Mouse (Mus musculus) kidney, embryonic 14.5 days (tissue): ENCODE data around the gene Psmc3ip. TPM values are rescaled to one million over a fixed set of nuclear protein-coding genes. Genes with fewer than 3 reads are reported as not detected.

Source experiments
- ATAC-seq: fragments of 200-750 bp; cut with Nextera tagmentation; 2 replicates; pipeline ENCODE4 v1.8.0; 2017; ENCODE audit warnings: moderate number of reproducible peaks, mild to moderate bottlenecking, moderate TSS enrichment, moderate library complexity; ENCODE audit not compliant: low FRiP score, low TSS enrichment
- H3K27ac ChIP-seq: fragments of 300-500 bp; sonication (generic); 2 replicates; pipeline ENCODE4 v1.5.1; 2014; ENCODE audit warnings: low read depth, mild to moderate bottlenecking, low read length, moderate library complexity, mixed read lengths
- H3K27me3 ChIP-seq: fragments of 300-500 bp; sonication (generic); 2 replicates; pipeline ENCODE4 v1.6.1; 2014; ENCODE audit warnings: mild to moderate bottlenecking, low read length; ENCODE audit not compliant: control insufficient read depth, insufficient read depth
- H3K36me3 ChIP-seq: fragments of 300-500 bp; sonication (generic); 2 replicates; pipeline ENCODE4 v1.6.1; 2014; ENCODE audit warnings: low read length, mixed read lengths; ENCODE audit not compliant: control insufficient read depth, insufficient read depth
- H3K4me1 ChIP-seq: fragments of 300-500 bp; sonication (generic); 2 replicates; pipeline ENCODE4 v1.6.1; 2014; ENCODE audit warnings: low read length, mixed read lengths; ENCODE audit not compliant: control insufficient read depth, insufficient read depth
- H3K4me2 ChIP-seq: fragments of 300-500 bp; sonication (generic); replicated peaks from 2 replicates; pipeline ENCODE4 v1.6.1; 2014; ENCODE audit warnings: low read depth, mild to moderate bottlenecking, low read length
- H3K4me3 ChIP-seq: fragments of 300-500 bp; sonication (generic); 2 replicates; pipeline ENCODE4 v1.5.1; 2014; ENCODE audit warnings: mild to moderate bottlenecking, low read length
- H3K9ac ChIP-seq: fragments of 300-500 bp; sonication (generic); 2 replicates; pipeline ENCODE4 v1.6.1; 2014; ENCODE audit warnings: low read depth, mild to moderate bottlenecking, low read length, moderate library complexity
- H3K9me3 ChIP-seq: fragments of 300-500 bp; sonication (generic); 2 replicates; pipeline ENCODE4 v1.6.1; 2016; ENCODE audit warnings: low read length; ENCODE audit not compliant: control insufficient read depth
- WGBS: fragments of 180-500 bp; shearing (Covaris S2); extraction: QIAGEN DNeasy Blood & Tissue Kit; methylation state at CpG from one replicate; pipeline ENCODE4 v1.1.7; 2014; 5-methylcytosine and 5-hydroxymethylcytosine counted together
- polyA plus RNA-seq: library from polyadenylated mRNA; unstranded; fragments of >200 nt; fragmentation: Nextera tagmentation; extraction: Ambion mirVana; gene quantifications from 2 replicates; pipeline ENCODE4 v1.2.1, GENCODE M21; 2014

Gene Psmc3ip
- polyA plus RNA-seq, 1 experiment from 2014 or later = 52.0 TPM

GRCm38 (mm10) chr11:101109351-101109750 lies 14.1 kb upstream of the Psmc3ip start:
- WGBS = 84% methylated on average over 4 of the region's 4 CpGs
- Histone ChIP-seq H3K4me1 (no peaks in the 10 kb centered on the region), H3K27me3 (no peaks in the 10 kb centered on the region), H3K4me2 (no peak overlapping the region), H3K9me3 (no peaks in the 10 kb centered on the region), H3K4me3 (no peak overlapping the region), H3K27ac (no peak overlapping the region), H3K36me3 (peaks cover 10% of the 10 kb centered on the region; the same call in 1 of the 2 replicates), H3K9ac (no peak overlapping the region)
- no peak for ATAC-seq

GRCm38 (mm10) chr11:101103011-101103410 lies 7.8 kb upstream of the Psmc3ip start:
- Histone ChIP-seq H3K4me3 (no peak overlapping the region), H3K36me3 (peaks cover 69% of the 10 kb centered on the region), H3K9me3 (no peaks in the 10 kb centered on the region), H3K4me1 (no peaks in the 10 kb centered on the region), H3K4me2 (no peak overlapping the region), H3K27ac (no peak overlapping the region), H3K9ac (no peak overlapping the region), H3K27me3 (no peaks in the 10 kb centered on the region)
- no peak for ATAC-seq
- 93% methylated on average over 5 of the region's 5 CpGs for WGBS

DNA sequence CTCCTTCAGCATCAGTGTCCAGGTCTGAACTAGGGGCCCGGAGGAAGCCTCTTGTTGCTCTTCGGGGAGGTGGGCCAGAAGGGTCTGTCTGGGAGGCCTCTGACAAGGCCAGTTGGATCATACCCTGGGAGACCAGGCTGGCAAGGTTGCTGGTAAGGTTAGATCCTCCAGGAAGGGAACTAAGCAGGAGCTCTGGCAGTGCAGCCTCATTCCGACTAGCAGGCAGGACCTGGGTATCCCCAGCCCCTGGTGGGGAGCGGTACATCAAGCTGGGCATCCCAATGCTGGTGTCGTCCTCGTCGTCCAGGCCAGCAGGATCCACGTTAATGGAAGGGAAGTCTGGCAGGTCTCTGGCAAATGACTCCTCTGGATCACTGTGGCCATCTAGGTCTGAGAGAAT lies 3.0 kb upstream of the Psmc3ip start:
- H3K4me2 ChIP-seq = no peak overlapping the region
- H3K4me1 ChIP-seq = peaks cover 10% of the 10 kb centered on the region; the same call in 1 of the 2 replicates
- no peaks in the 10 kb centered on the region for H3K27me3 ChIP-seq
- H3K9me3 ChIP-seq = no peaks in the 10 kb centered on the region
- H3K9ac ChIP-seq = no peak overlapping the region
- H3K27ac ChIP-seq = no peak overlapping the region
- peaks cover 68% of the 10 kb centered on the region for H3K36me3 ChIP-seq
- no peak overlapping the region for H3K4me3 ChIP-seq
- WGBS = 78% methylated on average over 8 of the region's 8 CpGs
- ATAC-seq = no peak

DNA sequence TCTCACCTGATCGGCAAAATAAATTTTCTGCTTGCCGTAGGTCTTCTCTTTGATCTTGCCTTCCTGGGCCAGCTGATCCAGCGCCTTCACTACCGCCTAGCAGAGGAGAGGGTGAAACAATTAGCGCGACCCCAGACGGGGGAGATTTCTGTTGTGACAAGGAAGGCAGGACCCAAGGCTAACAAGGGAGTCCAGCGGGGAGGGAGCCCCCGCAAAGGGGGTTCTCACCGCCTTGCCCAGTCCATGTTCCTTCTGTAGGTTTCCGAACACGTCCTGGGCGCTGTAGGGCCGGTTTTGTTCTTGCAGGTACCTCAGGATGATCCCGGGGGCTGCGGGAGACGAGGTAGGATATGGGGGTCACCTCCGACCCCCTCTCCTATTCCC lies 314 bp downstream of the Psmc3ip start:
- peak overlapping the region; percentile 50 for H3K4me3 ChIP-seq
- no peaks in the 10 kb centered on the region for H3K9me3 ChIP-seq
- H3K27ac ChIP-seq = no peak overlapping the region
- H3K36me3 ChIP-seq = peaks cover 70% of the 10 kb centered on the region
- peak; percentile 36 for ATAC-seq
- peak overlapping the region; percentile 81 for H3K9ac ChIP-seq
- no peaks in the 10 kb centered on the region for H3K27me3 ChIP-seq
- peak overlapping the region; percentile 89 for H3K4me2 ChIP-seq
- WGBS = 1% methylated on average over 17 of the region's 18 CpGs
- H3K4me1 ChIP-seq = peaks cover 10% of the 10 kb centered on the region; the same call in 1 of the 2 replicates

- Histone ChIP-seq H3K27me3 (no peaks in the 10 kb centered on the region), H3K4me2 (no peak overlapping the region), H3K9ac (no peak overlapping the region), H3K4me3 (no peak overlapping the region), H3K27ac (no peak overlapping the region), H3K9me3 (no peaks in the 10 kb centered on the region), H3K36me3 (peaks cover 59% of the 10 kb centered on the region), H3K4me1 (peaks cover 17% of the 10 kb centered on the region)
- WGBS = 86% methylated on average over 1 of the region's 1 CpGs
- ATAC-seq = no peak
These were observed 5.3 kb downstream of the Psmc3ip start for GRCm38 (mm10) chr11:101089931-101090330.

DNA sequence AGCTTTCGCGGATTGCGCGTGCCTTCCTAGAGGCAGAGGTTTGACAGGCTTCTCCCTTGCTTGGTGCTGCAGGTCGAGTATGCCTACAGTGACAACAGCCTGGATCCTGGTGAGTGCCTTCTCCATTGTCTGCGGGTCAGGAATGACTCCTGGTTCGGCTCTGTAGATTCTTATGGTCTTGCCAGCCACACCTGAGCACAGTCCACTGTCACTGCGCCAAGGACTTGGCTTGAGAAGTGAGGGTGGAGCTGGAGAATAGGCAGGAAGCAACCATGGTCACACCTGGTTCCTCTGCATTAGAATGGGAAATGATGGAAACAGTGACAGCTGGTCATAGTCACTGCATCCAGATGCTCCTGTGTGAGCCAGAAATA lies 7.6 kb downstream of the Psmc3ip start:
- H3K27me3 ChIP-seq = no peaks in the 10 kb centered on the region
- no peak; the same call in 1 of the 2 replicates for ATAC-seq
- H3K27ac ChIP-seq = peak overlapping the region; percentile 76
- WGBS = 10% methylated on average over 8 of the region's 8 CpGs
- peaks cover 47% of the 10 kb centered on the region for H3K36me3 ChIP-seq
- H3K9me3 ChIP-seq = no peaks in the 10 kb centered on the region
- H3K4me1 ChIP-seq = peaks cover 15% of the 10 kb centered on the region
- H3K4me3 ChIP-seq = peak overlapping the region; percentile 86
- peak overlapping the region; percentile 94 for H3K4me2 ChIP-seq
- peak overlapping the region; percentile 84 for H3K9ac ChIP-seq

- Histone ChIP-seq H3K36me3 (peaks cover 40% of the 10 kb centered on the region), H3K4me3 (peak within 1 kb of the TSS; percentile 86), H3K27me3 (no peaks in the 10 kb centered on the region), H3K9me3 (no peaks in the 10 kb centered on the region), H3K4me2 (peak within 1 kb of the TSS; percentile 94), H3K27ac (peak within 1 kb of the TSS; percentile 76), H3K9ac (peak within 1 kb of the TSS; percentile 84), H3K4me1 (peaks cover 15% of the 10 kb centered on the region)
- peak; percentile 76 for ATAC-seq
- 2% methylated on average over 52 of the region's 52 CpGs for WGBS
These were observed 8.2 kb downstream of the Psmc3ip start, which contains the start of gene Mlx for GRCm38 (mm10) chr11:101086756-101087681. TSS of gene Mlx (plus strand) at chr11:101087277.

DNA sequence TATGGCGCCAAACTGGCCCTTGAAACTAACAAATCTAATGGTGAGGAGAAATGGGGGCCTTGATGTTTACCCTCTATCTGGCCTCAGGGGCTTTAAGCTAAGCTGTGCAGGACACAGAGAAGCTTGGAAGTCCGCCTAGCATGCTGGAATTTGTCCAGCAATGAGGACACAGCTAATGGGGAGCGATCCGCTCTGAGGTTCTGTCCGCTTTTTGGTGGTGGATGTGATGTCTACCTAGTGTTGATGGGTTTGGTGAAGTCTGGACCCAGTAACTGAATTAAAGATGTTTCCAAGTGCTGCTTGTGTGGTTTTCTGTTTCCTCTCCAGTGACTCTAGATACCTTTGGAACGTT lies 8.9 kb downstream of the Psmc3ip start:
- peaks cover 33% of the 10 kb centered on the region for H3K36me3 ChIP-seq
- no peak for ATAC-seq
- peak overlapping the region; percentile 94 for H3K4me2 ChIP-seq
- peaks cover 2% of the 10 kb centered on the region; the same call in 1 of the 2 replicates for H3K27me3 ChIP-seq
- H3K9ac ChIP-seq = peak overlapping the region; percentile 84; the same call in 1 of the 2 replicates
- H3K4me3 ChIP-seq = no peak overlapping the region
- WGBS = 83% methylated on average over 6 of the region's 6 CpGs
- H3K27ac ChIP-seq = peak overlapping the region; percentile 76; the same call in 1 of the 2 replicates
- H3K9me3 ChIP-seq = no peaks in the 10 kb centered on the region
- H3K4me1 ChIP-seq = peaks cover 18% of the 10 kb centered on the region

GRCm38 (mm10) chr11:101085617-101086322 lies 9.5 kb downstream of the Psmc3ip start:
- Histone ChIP-seq H3K9ac (no peak overlapping the region), H3K27me3 (peaks cover 7% of the 10 kb centered on the region), H3K36me3 (peaks cover 28% of the 10 kb centered on the region), H3K4me2 (no peak overlapping the region), H3K27ac (no peak overlapping the region), H3K4me1 (peaks cover 18% of the 10 kb centered on the region), H3K9me3 (no peaks in the 10 kb centered on the region), H3K4me3 (no peak overlapping the region)
- 92% methylated on average over 18 of the region's 18 CpGs for WGBS
- ATAC-seq = no peak
